17 mouse cellular contexts compared by ENCODE assay signal in genomic region chr15:103539259-103539658, GRCm38 (mm10). TPM values are rescaled to one million over a fixed set of nuclear protein-coding genes. Genes with fewer than 3 reads are reported as not detected.
"Had no signal": no experiment of that assay in that cellular context is flagged by ENCODE, and none has a peak within 500 bp of the region (broad histone marks: within the 10 kb centered on the region; RNA-seq: fewer than 3 reads in every experiment).

No protein-coding gene starts in this region.

- H3K4me3 ChIP-seq: limb, embryonic 15.5 days; liver, embryonic 13.5 days; midbrain, embryonic 12.5 days had no signal

- H3K9ac ChIP-seq: limb, embryonic 15.5 days; liver, embryonic 13.5 days; midbrain, embryonic 12.5 days had no signal

- H3K9me3 ChIP-seq: limb, embryonic 15.5 days; liver, embryonic 13.5 days; midbrain, embryonic 12.5 days had no signal

- H3K27ac ChIP-seq: limb, embryonic 15.5 days; liver, embryonic 13.5 days; midbrain, embryonic 12.5 days had no signal

- H3K36me3 ChIP-seq: limb, embryonic 15.5 days; liver, embryonic 13.5 days; midbrain, embryonic 12.5 days had no signal

- H3K4me2 ChIP-seq: limb, embryonic 15.5 days; liver, embryonic 13.5 days had no signal

- H3K4me1 ChIP-seq: liver, embryonic 13.5 days had no signal

- DNase-seq: kidney, adult 18-20 months; kidney, postnatal 25 days; left cerebral cortex, postnatal 4 days; liver, embryonic 13.5 days; lung, adult 18-20 months; right cerebral cortex, adult 18-20 months; right cerebral cortex, postnatal 25 days had no signal

- ATAC-seq: midbrain, embryonic 16.5 days had no signal

RNA-seq across cellular contexts. Expression of gene Ppp1r1a, which starts 1.5 kb away (rescaled TPM):
- total RNA-seq: megakaryocyte-erythroid progenitor cell, adult 5-6 weeks had no signal

RNA-seq across cellular contexts. Expression of gene Glycam1, which starts 25.6 kb away (rescaled TPM):
- total RNA-seq: left cerebral cortex, adult 18-20 months; left cerebral cortex, postnatal 10 days; left cerebral cortex, postnatal 4 days; megakaryocyte-erythroid progenitor cell, adult 5-6 weeks had no signal
- polyA plus RNA-seq: intestine, embryonic 14.5 days; limb, embryonic 15.5 days; liver, embryonic 13.5 days; lung, embryonic 16.5 days; midbrain, embryonic 12.5 days; midbrain, embryonic 16.5 days; neural tube, embryonic 14.5 days; stomach, embryonic 16.5 days had no signal
